Mouse (Mus musculus) heart, embryonic 12.5 days (tissue): ENCODE results near the gene Megf9. TPM values are rescaled to one million over a fixed set of nuclear protein-coding genes. Genes with fewer than 3 reads are reported as not detected.

Experiments used
- ATAC-seq: fragments of 200-750 bp; cut with Nextera tagmentation; 2 replicates; pipeline ENCODE4 v1.8.0; 2017; ENCODE audit warnings: moderate TSS enrichment, moderate library complexity; ENCODE audit not compliant: insufficient number of reproducible peaks, low FRiP score
- H3K27ac ChIP-seq: fragments of 300-500 bp; sonication (generic); 2 replicates; pipeline ENCODE4 v1.5.1; 2016; ENCODE audit warnings: mild to moderate bottlenecking, moderate library complexity; ENCODE audit not compliant: poor library complexity, severe bottlenecking
- H3K27me3 ChIP-seq: fragments of 300-500 bp; sonication (generic); replicated peaks from 2 replicates; pipeline ENCODE4 v1.6.1; 2016; ENCODE audit warnings: mild to moderate bottlenecking, moderate library complexity
- H3K36me3 ChIP-seq: fragments of 300-500 bp; sonication (generic); 2 replicates; pipeline ENCODE4 v1.6.1; 2016; ENCODE audit warnings: mild to moderate bottlenecking, moderate library complexity
- H3K4me1 ChIP-seq: fragments of 300-500 bp; sonication (generic); replicated peaks from 2 replicates; pipeline ENCODE4 v1.6.1; 2016; ENCODE audit warnings: mild to moderate bottlenecking
- H3K4me2 ChIP-seq: fragments of 300-500 bp; sonication (generic); 2 replicates; pipeline ENCODE4 v1.6.1; 2016; ENCODE audit warnings: mild to moderate bottlenecking, moderate library complexity
- H3K4me3 ChIP-seq: fragments of 300-500 bp; sonication (generic); 2 replicates; pipeline ENCODE4 v1.5.1; 2016; ENCODE audit warnings: mild to moderate bottlenecking
- H3K9ac ChIP-seq: fragments of 300-500 bp; sonication (generic); 2 replicates; pipeline ENCODE4 v1.6.1; 2016; ENCODE audit warnings: mild to moderate bottlenecking, moderate library complexity
- H3K9me3 ChIP-seq: fragments of 300-500 bp; sonication (generic); replicated peaks from 2 replicates; pipeline ENCODE4 v1.6.1; 2016; ENCODE audit warnings: mild to moderate bottlenecking, moderate library complexity
- WGBS: fragments of 180-500 bp; shearing (Covaris S2); methylation state at CpG from one replicate; pipeline ENCODE4 v1.1.7; 2016; 5-methylcytosine and 5-hydroxymethylcytosine counted together
- polyA plus RNA-seq: library from polyadenylated mRNA; unstranded; fragments of >200 nt; fragmentation: Nextera tagmentation; extraction: Ambion mirVana; gene quantifications from 2 replicates; pipeline ENCODE4 v1.2.1, GENCODE M21; 2016

Gene Megf9
- polyA plus RNA-seq = 7.8 and 8.2 TPM in 2 replicates

GRCm38 (mm10) chr4:70534891-70535269 is at the start of gene Megf9:
Gene Megf9 (minus strand): TSS chr4:70534995.
- peak within 1 kb of the TSS; percentile 69 for H3K4me3 ChIP-seq
- peaks cover 19% of the 10 kb centered on the region for H3K4me1 ChIP-seq
- H3K4me2 ChIP-seq = peak within 1 kb of the TSS; percentile 92
- no peaks in the 10 kb centered on the region for H3K9me3 ChIP-seq
- H3K27ac ChIP-seq = peak within 1 kb of the TSS; percentile 88
- peak; percentile 99 for ATAC-seq
- under 1% methylated on average over 46 of the region's 46 CpGs for WGBS
- H3K36me3 ChIP-seq = no peaks in the 10 kb centered on the region
- H3K9ac ChIP-seq = peak within 1 kb of the TSS; percentile 93
- no peaks in the 10 kb centered on the region for H3K27me3 ChIP-seq

DNA sequence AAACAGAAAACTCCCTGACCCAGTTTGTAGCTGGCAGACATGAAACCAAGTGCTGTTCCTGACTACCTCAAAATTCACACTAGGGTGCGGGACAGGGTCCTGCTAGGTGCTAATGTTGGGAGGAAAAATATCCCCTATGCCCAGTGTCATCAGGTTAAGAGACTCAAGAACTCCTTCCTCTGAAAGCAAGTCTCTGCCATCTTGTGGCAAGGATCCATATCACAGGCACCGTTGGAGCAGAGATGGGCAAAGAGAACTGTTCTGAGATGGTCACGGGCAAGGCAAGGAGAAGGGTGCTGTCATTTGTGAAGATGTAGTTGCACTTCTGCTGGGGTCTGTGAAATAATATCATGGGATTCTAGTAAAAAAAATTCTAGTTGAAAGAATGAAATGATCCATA is 44.9 kb upstream of the Megf9 start:
- WGBS = 42% methylated on average over 3 of the region's 3 CpGs
- H3K36me3 ChIP-seq = no peaks in the 10 kb centered on the region
- no peaks in the 10 kb centered on the region for H3K4me1 ChIP-seq
- no peak overlapping the region for H3K4me2 ChIP-seq
- H3K4me3 ChIP-seq = no peak overlapping the region
- H3K9ac ChIP-seq = no peak overlapping the region
- H3K27me3 ChIP-seq = no peaks in the 10 kb centered on the region
- no peak for ATAC-seq
- no peaks in the 10 kb centered on the region for H3K9me3 ChIP-seq
- no peak overlapping the region for H3K27ac ChIP-seq

DNA sequence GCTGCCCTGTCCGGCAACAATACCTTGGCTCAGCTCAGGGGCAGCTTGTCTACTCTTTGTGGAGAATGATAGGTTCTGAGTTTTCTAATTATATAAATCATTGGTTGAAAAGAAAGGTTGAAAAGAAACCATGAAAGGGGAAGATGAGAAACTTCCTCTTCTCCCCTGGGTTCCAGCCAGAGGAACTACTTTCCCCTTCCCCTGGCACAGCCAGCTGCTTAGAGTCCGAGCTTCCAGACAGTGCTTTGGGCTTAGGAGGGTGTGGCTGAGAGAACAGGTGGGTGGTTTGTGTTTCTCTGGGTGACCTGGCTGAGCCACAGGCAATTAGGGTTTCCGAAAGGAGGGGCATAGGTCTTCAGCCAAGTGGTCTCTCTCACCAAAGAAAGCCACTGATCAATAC is 43.5 kb upstream of the Megf9 start:
- Histone ChIP-seq H3K4me3 (no peak overlapping the region), H3K27me3 (no peaks in the 10 kb centered on the region), H3K27ac (no peak overlapping the region), H3K36me3 (no peaks in the 10 kb centered on the region), H3K9me3 (no peaks in the 10 kb centered on the region), H3K9ac (no peak overlapping the region), H3K4me1 (no peaks in the 10 kb centered on the region), H3K4me2 (no peak overlapping the region)
- 72% methylated on average over 3 of the region's 3 CpGs for WGBS
- no peak for ATAC-seq

GRCm38 (mm10) chr4:70576096-70576495 is 41.3 kb upstream of the Megf9 start:
- Histone ChIP-seq H3K36me3 (no peaks in the 10 kb centered on the region), H3K4me2 (no peak overlapping the region)

DNA sequence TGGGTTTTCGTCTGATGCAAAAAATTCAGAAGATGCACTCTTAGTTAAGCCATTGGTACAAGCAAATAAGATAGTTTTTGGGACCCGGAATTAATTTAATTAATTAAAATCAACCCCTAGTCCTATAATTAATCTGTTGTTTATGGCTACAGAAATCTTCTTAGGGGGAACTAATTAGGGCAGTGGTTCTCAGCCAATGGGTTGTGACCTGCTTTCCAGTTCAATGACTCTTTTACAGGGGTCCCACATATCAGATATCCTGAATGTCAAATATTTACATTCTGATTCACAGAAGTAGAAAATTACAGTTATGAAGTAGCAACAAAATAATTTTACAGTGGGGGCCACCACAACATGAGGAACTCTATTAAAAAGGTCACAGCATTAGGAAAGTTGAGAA is 39.1 kb upstream of the Megf9 start:
- WGBS = 76% methylated on average over 2 of the region's 2 CpGs
- H3K27ac ChIP-seq = no peak overlapping the region
- H3K4me2 ChIP-seq = no peak overlapping the region
- no peak for ATAC-seq
- H3K9me3 ChIP-seq = no peaks in the 10 kb centered on the region
- no peak overlapping the region for H3K4me3 ChIP-seq
- H3K9ac ChIP-seq = no peak overlapping the region
- H3K4me1 ChIP-seq = no peaks in the 10 kb centered on the region
- no peaks in the 10 kb centered on the region for H3K27me3 ChIP-seq
- H3K36me3 ChIP-seq = no peaks in the 10 kb centered on the region

More at GRCm38 (mm10) chr4:70576096-70576495, 41.3 kb upstream of the Megf9 start:
- Histone ChIP-seq H3K27me3 (no peaks in the 10 kb centered on the region), H3K27ac (no peak overlapping the region), H3K4me1 (no peaks in the 10 kb centered on the region), H3K9me3 (no peaks in the 10 kb centered on the region), H3K9ac (no peak overlapping the region), H3K4me3 (no peak overlapping the region)
- ATAC-seq = no peak

DNA sequence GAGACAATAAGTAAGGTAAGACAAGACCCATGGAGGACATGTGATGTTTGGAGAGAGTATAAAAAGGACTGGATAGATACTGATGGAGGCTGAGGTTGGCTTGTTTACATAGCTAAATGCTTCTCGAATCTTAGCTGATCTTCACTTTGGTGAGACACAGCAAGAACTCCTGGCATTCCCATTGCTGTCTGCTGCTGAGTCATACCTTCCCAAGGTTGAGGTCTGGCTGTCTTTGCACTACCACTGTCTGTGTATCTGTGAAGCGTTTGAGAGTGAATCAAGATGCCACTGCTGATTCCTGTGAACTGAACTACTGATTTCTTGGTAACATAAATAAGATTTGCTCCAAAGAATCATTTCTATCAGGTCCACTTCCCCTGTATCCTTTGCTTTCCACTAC is 19.1 kb upstream of the Megf9 start:
- no peak overlapping the region for H3K27ac ChIP-seq
- ATAC-seq = no peak

GRCm38 (mm10) chr4:70553230-70553797 is 18.5 kb upstream of the Megf9 start:
- no peaks in the 10 kb centered on the region for H3K9me3 ChIP-seq
- H3K9ac ChIP-seq = no peak overlapping the region
- H3K36me3 ChIP-seq = no peaks in the 10 kb centered on the region
- H3K27me3 ChIP-seq = no peaks in the 10 kb centered on the region
- no peaks in the 10 kb centered on the region for H3K4me1 ChIP-seq
- H3K27ac ChIP-seq = no peak overlapping the region
- 79% methylated on average over 5 of the region's 5 CpGs for WGBS
- H3K4me2 ChIP-seq = no peak overlapping the region
- H3K4me3 ChIP-seq = no peak overlapping the region
- ATAC-seq = no peak

More for the DNA sequence above, 19.1 kb upstream of the Megf9 start:
- Histone ChIP-seq H3K9me3 (no peaks in the 10 kb centered on the region), H3K36me3 (no peaks in the 10 kb centered on the region), H3K4me2 (no peak overlapping the region), H3K4me1 (no peaks in the 10 kb centered on the region), H3K9ac (no peak overlapping the region), H3K4me3 (no peak overlapping the region), H3K27me3 (no peaks in the 10 kb centered on the region)
- WGBS = 46% methylated on average over 2 of the region's 2 CpGs

GRCm38 (mm10) chr4:70552120-70552519 is 17.3 kb upstream of the Megf9 start:
- Histone ChIP-seq H3K4me2 (no peak overlapping the region), H3K9ac (no peak overlapping the region), H3K4me3 (no peak overlapping the region), H3K27ac (no peak overlapping the region), H3K27me3 (no peaks in the 10 kb centered on the region), H3K9me3 (no peaks in the 10 kb centered on the region), H3K4me1 (no peaks in the 10 kb centered on the region), H3K36me3 (no peaks in the 10 kb centered on the region)
- no peak for ATAC-seq
- 84% methylated on average over 4 of the region's 4 CpGs for WGBS

DNA sequence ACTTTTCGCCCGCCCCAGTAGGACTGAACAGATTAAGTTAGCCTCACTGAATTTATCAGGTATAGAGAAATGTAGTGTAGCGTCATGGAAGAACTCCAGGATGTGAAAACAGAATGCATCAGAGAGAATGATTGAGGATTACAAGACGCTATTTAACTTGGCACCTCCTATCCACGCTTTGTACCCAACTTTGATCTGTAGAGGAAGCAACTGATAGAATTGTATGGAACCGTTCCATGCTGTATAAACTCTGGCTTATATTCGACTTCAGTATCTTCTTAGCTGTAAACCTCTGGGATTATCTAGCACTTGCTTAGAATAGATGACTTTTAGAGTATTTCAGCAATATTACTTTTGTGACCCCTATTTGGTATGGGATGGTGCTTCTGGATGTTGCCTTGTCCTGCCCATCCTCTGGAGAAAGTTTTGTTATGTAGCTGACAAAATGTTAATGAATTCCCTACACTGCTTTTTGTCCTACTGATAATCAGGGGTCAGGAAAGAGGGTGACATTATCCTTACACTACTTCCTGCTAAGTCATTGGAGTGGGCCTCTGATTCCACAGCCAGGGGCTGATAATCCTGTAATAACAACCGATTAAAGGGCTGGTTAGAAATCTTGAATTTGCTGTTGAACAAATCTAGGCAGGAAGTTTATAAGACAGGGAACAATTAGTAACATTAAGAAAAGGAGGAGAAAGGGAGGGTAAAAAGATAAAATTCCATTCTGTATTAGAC is 12.8 kb upstream of the Megf9 start:
- Histone ChIP-seq H3K9me3 (no peaks in the 10 kb centered on the region), H3K27me3 (no peaks in the 10 kb centered on the region), H3K36me3 (no peaks in the 10 kb centered on the region), H3K9ac (no peak overlapping the region), H3K4me3 (no peak overlapping the region), H3K27ac (no peak overlapping the region), H3K4me1 (0 out of 2 replicates have a peak, but pooled peaks cover under 1% of the 10 kb centered on the region), H3K4me2 (no peak overlapping the region)
- peak; percentile 84 for ATAC-seq
- WGBS = 53% methylated on average over 8 of the region's 8 CpGs

DNA sequence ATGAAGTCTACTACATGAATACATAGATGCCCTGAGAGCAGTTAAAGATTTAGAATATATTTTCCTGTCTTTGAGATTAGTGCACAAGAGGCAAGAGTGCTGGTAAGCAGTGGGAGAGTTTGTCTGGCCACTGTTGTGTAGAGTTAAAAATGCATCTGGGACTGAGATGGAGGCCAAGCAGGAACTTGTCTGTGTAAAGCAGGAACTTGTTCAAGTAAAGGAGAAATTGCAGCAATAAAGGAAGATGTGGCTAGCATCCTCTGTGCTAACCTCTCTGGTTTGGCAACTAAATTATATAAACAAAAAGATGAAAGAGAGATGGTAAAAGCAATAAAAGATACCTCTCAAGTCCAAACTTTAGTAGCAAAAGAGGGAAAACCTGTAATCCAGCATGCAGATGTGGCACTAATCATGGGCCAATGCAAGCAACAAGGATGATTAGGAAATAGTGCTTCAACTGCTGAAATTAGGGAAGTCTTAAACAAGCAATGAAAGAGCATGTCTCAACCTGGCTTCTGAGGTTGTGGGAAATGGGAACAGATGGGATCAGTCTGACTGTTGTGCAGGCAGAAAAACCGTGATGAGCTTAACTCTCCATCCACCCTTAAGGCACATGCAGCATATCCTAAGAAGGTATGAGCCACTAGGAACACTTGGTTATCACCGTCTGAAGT is 11.2 kb upstream of the Megf9 start:
- Histone ChIP-seq H3K4me3 (no peak overlapping the region), H3K9me3 (no peaks in the 10 kb centered on the region), H3K9ac (no peak overlapping the region), H3K27me3 (no peaks in the 10 kb centered on the region), H3K27ac (no peak overlapping the region), H3K4me1 (peaks cover 5% of the 10 kb centered on the region; the same call in 1 of the 2 replicates), H3K4me2 (no peak overlapping the region), H3K36me3 (no peaks in the 10 kb centered on the region)
- ATAC-seq = no peak
- WGBS = 54% methylated on average over 2 of the region's 2 CpGs

- H3K4me3 ChIP-seq = no peak overlapping the region
- ATAC-seq = no peak
- H3K9ac ChIP-seq = no peak overlapping the region
- no peaks in the 10 kb centered on the region for H3K36me3 ChIP-seq
- no peak overlapping the region for H3K4me2 ChIP-seq
- no peak overlapping the region for H3K27ac ChIP-seq
- WGBS = 64% methylated on average over 3 of the region's 3 CpGs
- H3K4me1 ChIP-seq = peaks cover 5% of the 10 kb centered on the region; the same call in 1 of the 2 replicates
- no peaks in the 10 kb centered on the region for H3K9me3 ChIP-seq
- H3K27me3 ChIP-seq = no peaks in the 10 kb centered on the region
Measured at GRCm38 (mm10) chr4:70544390-70544789, 9.6 kb upstream of the Megf9 start.
